Mouse (Mus musculus): ENCODE data around the gene Mfsd6l. TPM values are rescaled to one million over a fixed set of nuclear protein-coding genes. Genes with fewer than 3 reads are reported as not detected.

Gene Mfsd6l
- polyA plus RNA-seq, 1 experiment from 2014 or later: 0.08 TPM

DNA sequence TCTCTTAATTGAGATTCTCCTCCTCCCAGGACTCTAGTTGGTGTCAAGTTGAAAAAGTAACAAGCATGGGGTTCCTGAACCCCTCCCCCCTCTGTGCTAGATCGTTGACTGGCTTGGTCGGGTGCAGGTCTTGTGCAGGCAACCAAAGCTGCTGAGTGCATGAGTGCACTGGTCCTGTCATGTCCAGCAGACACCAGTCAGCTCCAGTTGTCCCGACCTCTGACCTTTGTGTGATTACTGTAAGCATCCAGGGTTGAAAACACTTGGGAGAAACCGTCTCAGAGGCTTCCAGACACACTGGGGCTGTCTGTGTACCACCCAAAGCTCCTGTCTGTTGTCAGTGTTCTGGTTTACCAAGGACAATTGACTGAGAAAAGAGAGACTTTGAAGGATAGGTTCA lies 5.6 kb upstream of the Mfsd6l start:
- ChIA-PET POLR2A (no interaction called here), CTCF (interaction anchor here (1.5 kb wide), 2 partner anchors 13 to 18 kb away, joined by 4 to 6 read pairs; no protein-coding TSS in a partner anchor)
- in situ Hi-C loops (cut with MboI; ENCODE audit: low pct_unique_long_range_greater_than_20kb): loop anchor here (5.0 kb wide), 2 partner anchors 63 to 113 kb away; no protein-coding TSS in a partner anchor
- ATAC-seq (no peak), DNase-seq (ENCODE audit: low read depth, low spot score) (no peak)
- no peaks in the 10 kb centered on the region for H3K27me3 ChIP-seq
- TF ChIP-seq CTCF (IDR thresholded peaks at IDR 0.05): no peak

DNA sequence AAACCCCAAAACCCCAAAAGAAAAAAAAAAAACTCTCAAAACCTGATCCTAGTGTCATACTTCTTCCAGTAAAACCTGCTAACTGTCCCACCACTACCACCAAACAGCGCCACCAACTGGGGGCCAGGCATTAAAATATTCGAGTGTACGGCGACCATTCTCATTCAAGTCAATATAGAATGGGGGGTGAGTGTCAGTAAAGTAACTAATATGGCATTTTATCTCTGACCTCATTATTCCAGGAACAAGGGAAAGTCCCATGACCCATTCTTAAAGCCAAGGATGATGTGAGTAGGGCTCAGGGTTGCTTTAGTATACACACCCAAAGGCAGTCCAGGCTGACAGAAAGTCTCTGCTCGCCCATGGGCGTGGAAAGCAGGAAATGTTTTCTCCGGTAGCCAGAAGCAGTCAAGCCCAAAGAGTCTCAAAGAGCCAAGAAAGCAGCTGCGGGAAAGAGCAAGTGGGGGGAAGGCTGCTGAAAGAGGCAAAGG lies 2.0 kb upstream of the Mfsd6l start:
- DNase-seq (ENCODE audit: low read depth, low spot score): no peak
- CTCF ChIA-PET: no interaction called here
- H3K27me3 ChIP-seq: no peaks in the 10 kb centered on the region
- no peak for ATAC-seq
- POLR2A ChIA-PET: no interaction called here
- in situ Hi-C loops (cut with MboI; ENCODE audit: low pct_unique_long_range_greater_than_20kb): loop anchor here (5.0 kb wide), 2 partner anchors 67 to 117 kb away; no protein-coding TSS in a partner anchor
- peak; percentile 38 for TF ChIP-seq CTCF (IDR thresholded peaks at IDR 0.05)

GRCm38 (mm10) chr11:68559546-68559945 lies 3.6 kb downstream of the Mfsd6l start:
- POLR2A ChIA-PET: no interaction called here
- peaks cover 6% of the 10 kb centered on the region for H3K27me3 ChIP-seq

DNA sequence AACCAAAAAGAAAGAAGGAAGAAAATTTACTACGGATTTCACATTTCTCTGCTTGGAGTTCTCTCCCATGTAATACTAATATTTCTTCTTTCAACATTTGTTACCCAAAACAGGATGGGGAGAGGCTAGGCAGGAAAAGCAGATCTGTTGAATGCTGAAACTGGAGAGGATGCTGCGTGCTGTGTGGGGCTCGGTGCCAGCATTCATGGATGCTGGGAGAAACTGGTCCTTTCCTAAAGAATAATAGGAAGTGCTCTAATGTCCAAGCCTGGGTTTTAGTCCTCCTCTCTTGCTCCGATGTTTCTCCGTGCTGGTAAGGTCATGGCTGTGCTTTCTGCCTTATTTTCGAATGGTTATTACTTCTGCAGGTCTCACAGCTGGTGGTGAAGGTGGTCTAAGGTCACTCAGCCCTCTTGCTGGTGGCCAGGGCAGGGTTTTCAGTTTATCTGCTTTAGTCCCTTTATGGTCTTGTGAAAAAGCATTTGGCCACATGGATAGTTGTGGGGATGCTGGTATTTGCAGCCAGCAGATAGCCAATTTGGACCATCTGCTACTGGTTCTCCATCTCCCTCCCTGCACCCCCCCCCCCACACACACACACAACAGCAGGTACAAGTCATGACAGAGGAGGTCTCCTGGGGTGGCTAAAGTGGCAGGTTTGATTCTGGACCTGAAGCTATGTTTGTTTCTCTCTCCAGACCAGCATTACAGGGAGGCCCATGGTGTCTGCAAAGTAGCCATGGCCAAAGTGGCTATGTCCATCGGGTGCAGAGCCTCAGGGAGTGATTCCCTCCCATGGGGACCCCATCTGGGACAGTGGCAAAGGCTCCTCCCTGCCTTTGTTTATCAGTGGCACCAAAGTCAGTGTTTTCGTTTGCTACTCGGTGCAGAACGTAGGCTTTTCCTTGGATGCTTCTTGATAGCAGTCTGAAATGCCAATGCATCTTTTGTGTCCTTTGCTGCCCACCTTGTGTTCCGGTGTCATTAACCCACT lies 6.3 kb downstream of the Mfsd6l start:
- in situ Hi-C loops (cut with MboI; ENCODE audit: low pct_unique_long_range_greater_than_20kb): no loop called here
- peaks cover 20% of the 10 kb centered on the region for H3K27me3 ChIP-seq
- TF ChIP-seq CTCF (IDR thresholded peaks at IDR 0.05): no peak
- CTCF ChIA-PET: no interaction called here
- no peak for DNase-seq (ENCODE audit: low read depth, low spot score)
- ATAC-seq: no peak
- POLR2A ChIA-PET: no interaction called here

More at GRCm38 (mm10) chr11:68559546-68559945, 3.6 kb downstream of the Mfsd6l start:
- CTCF ChIA-PET: interaction anchor here (1.8 kb wide), 1 partner anchor 11 kb away, joined by 5 read pairs; no protein-coding TSS in a partner anchor
- peak; percentile 75 for TF ChIP-seq CTCF (IDR thresholded peaks at IDR 0.05)
- in situ Hi-C loops (cut with MboI; ENCODE audit: low pct_unique_long_range_greater_than_20kb): no loop called here
- ATAC-seq (no peak), DNase-seq (ENCODE audit: low read depth, low spot score) (no peak)

GRCm38 (mm10) chr11:68564356-68565031 lies 8.5 kb downstream of the Mfsd6l start:
- CTCF ChIA-PET: interaction anchor here (1.0 to 1.8 kb wide), 7 partner anchors 9 to 243 kb away, joined by 3 to 5 read pairs (median 4); no protein-coding TSS in a partner anchor
- no peak for TF ChIP-seq CTCF (IDR thresholded peaks at IDR 0.05)
- POLR2A ChIA-PET: interaction anchor here (0.6 kb wide), 1 partner anchor 705 kb away, joined by 3 read pairs; no protein-coding TSS in a partner anchor
- peaks cover 23% of the 10 kb centered on the region for H3K27me3 ChIP-seq
- no peak for ATAC-seq
- in situ Hi-C loops (cut with MboI; ENCODE audit: low pct_unique_long_range_greater_than_20kb): no loop called here
- no peak for DNase-seq (ENCODE audit: low read depth, low spot score)

DNA sequence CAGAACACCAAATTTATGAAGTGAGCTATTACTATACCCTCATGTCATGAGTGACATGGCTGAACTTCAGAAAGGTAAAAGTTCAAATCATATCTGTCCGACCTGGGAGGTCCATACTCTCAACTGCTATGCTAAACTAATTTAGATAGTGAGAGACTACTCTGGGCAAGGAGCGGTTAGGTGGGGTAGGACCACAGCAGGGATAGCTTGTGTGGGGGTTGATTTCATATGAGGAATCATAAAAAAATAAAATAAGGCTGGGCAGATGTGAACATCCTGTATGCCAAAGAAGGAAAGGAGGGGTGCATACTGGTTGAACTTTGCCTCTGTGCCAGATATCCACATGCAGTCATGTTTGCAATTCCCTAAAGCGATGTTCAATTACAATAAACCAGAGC lies 9.0 kb downstream of the Mfsd6l start:
- ChIA-PET CTCF (interaction anchor here (1.0 to 1.8 kb wide), 6 partner anchors 24 to 243 kb away, joined by 3 to 5 read pairs (median 4); no protein-coding TSS in a partner anchor), POLR2A (interaction anchor here (0.6 kb wide), 1 partner anchor 706 kb away, joined by 3 read pairs; no protein-coding TSS in a partner anchor)
- H3K27me3 ChIP-seq: peaks cover 23% of the 10 kb centered on the region
- ATAC-seq (no peak), DNase-seq (ENCODE audit: low read depth, low spot score) (no peak)
- no peak for TF ChIP-seq CTCF (IDR thresholded peaks at IDR 0.05)
- in situ Hi-C loops (cut with MboI; ENCODE audit: low pct_unique_long_range_greater_than_20kb): no loop called here

DNA sequence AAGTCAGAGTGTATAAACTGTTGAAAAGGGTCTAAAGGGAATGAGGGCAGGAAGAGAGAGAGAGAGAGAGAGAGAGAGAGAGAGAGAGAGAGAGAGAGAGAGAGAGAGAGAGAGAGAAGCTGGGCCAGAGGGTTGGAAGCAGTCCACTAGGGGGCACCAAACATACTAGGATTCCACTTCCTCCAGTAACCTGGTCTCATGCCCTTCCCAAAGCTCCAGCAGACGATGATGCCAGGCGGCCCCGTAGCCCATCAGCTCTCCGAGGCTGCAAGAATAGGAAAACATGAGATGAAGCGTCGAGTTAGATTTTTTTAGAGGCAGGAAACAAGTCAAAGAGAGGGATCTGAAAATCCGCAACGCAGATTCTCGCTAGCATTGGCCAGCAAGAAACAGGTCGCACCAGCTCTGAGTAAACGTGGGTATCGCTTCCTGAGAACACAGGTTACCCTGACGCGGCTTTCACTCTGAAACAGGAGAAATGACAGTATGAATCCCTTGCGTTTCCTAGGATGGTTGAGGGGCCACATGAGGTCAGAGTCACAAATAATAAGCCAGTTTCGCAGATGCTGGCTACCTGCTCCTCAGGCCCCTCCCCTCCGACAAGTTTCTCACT lies 10.6 kb downstream of the Mfsd6l start:
- in situ Hi-C loops (cut with MboI; ENCODE audit: low pct_unique_long_range_greater_than_20kb): no loop called here
- no peak for ATAC-seq
- peak; percentile 75 for TF ChIP-seq CTCF (IDR thresholded peaks at IDR 0.05)
- CTCF ChIA-PET: interaction anchor here (0.7 to 1.6 kb wide), 3 partner anchors 35 to 242 kb away, joined by 3 to 5 read pairs (median 3); no protein-coding TSS in a partner anchor
- no peak for DNase-seq (ENCODE audit: low read depth, low spot score)
- POLR2A ChIA-PET: no interaction called here
- peaks cover 23% of the 10 kb centered on the region for H3K27me3 ChIP-seq

- DNase-seq (ENCODE audit: low read depth, low spot score) (peak; percentile 25), ATAC-seq (peak; percentile 39)
- in situ Hi-C loops (cut with MboI; ENCODE audit: low pct_unique_long_range_greater_than_20kb): loop anchor here (5.0 to 10.0 kb wide), 2 partner anchors 231 to 304 kb away; partner anchors contain the start of gene Ndel1
- peaks cover 16% of the 10 kb centered on the region for H3K27me3 ChIP-seq
- POLR2A ChIA-PET: no interaction called here
- TF ChIP-seq CTCF (IDR thresholded peaks at IDR 0.05): no peak
- CTCF ChIA-PET: no interaction called here
Measured at GRCm38 (mm10) chr11:68570861-68571260, 14.9 kb downstream of the Mfsd6l start.

- in situ Hi-C loops (cut with MboI; ENCODE audit: low pct_unique_long_range_greater_than_20kb): loop anchor here (10.0 kb wide), 1 partner anchor 298 kb away; the partner anchor contains the start of gene Ndel1
- ATAC-seq: no peak
- peaks cover 11% of the 10 kb centered on the region for H3K27me3 ChIP-seq
- no peak for DNase-seq (ENCODE audit: low read depth, low spot score)
- CTCF ChIA-PET: no interaction called here
- POLR2A ChIA-PET: no interaction called here
- TF ChIP-seq CTCF (IDR thresholded peaks at IDR 0.05): no peak
Measured at GRCm38 (mm10) chr11:68577076-68577475, 21.1 kb downstream of the Mfsd6l start.

- peaks cover 12% of the 10 kb centered on the region for H3K27me3 ChIP-seq
- ChIA-PET CTCF (interaction anchor here (0.9 to 1.8 kb wide), 3 partner anchors 10 to 95 kb away, joined by 3 read pairs; no protein-coding TSS in a partner anchor), POLR2A (no interaction called here)
- DNase-seq (ENCODE audit: low read depth, low spot score) (no peak), ATAC-seq (no peak)
- TF ChIP-seq CTCF (IDR thresholded peaks at IDR 0.05): no peak
- in situ Hi-C loops (cut with MboI; ENCODE audit: low pct_unique_long_range_greater_than_20kb): loop anchor here (10.0 kb wide), 1 partner anchor 295 kb away; the partner anchor contains the start of gene Ndel1
Measured at GRCm38 (mm10) chr11:68579462-68579881, 23.5 kb downstream of the Mfsd6l start.

All from Patski (cell line).